Mouse (Mus musculus) midbrain, embryonic 11.5 days (tissue): ENCODE results near the gene Mroh2a. TPM values are rescaled to one million over a fixed set of nuclear protein-coding genes. Genes with fewer than 3 reads are reported as not detected.

ENCODE experiments used
- ATAC-seq: fragments of 200-750 bp; cut with Nextera tagmentation; 2 replicates; pipeline ENCODE4 v1.8.0; 2017; ENCODE audit warnings: moderate TSS enrichment, moderate library complexity; ENCODE audit not compliant: low FRiP score
- DNase-seq: peaks from one replicate; pipeline ENCODE4 v3.0.0; 2015; ENCODE audit warnings: low spot score; ENCODE audit errors: missing footprints
- H3K27ac ChIP-seq: fragments of 300-500 bp; sonication (generic); 2 replicates; pipeline ENCODE4 v1.5.1; 2014; ENCODE audit warnings: low read depth, low read length
- H3K27me3 ChIP-seq: fragments of 300-500 bp; sonication (generic); 2 replicates; pipeline ENCODE4 v1.6.1; 2014; ENCODE audit warnings: mild to moderate bottlenecking, low read length, moderate library complexity, mixed read lengths; ENCODE audit not compliant: control insufficient read depth, insufficient read depth
- H3K36me3 ChIP-seq: fragments of 300-500 bp; sonication (generic); 2 replicates; pipeline ENCODE4 v1.6.1; 2014; ENCODE audit warnings: mild to moderate bottlenecking, low read length, moderate library complexity, mixed read lengths; ENCODE audit not compliant: control insufficient read depth, insufficient read depth
- H3K4me1 ChIP-seq: fragments of 300-500 bp; sonication (generic); 2 replicates; pipeline ENCODE4 v1.6.1; 2014; ENCODE audit warnings: low read length; ENCODE audit not compliant: control insufficient read depth, insufficient read depth
- H3K4me2 ChIP-seq: fragments of 300-500 bp; sonication (generic); 2 replicates; pipeline ENCODE4 v1.6.1; 2014; ENCODE audit warnings: mild to moderate bottlenecking, moderate library complexity
- H3K4me3 ChIP-seq: fragments of 300-500 bp; sonication (generic); 2 replicates; pipeline ENCODE4 v1.5.1; 2014; ENCODE audit warnings: low read depth, low read length
- H3K9ac ChIP-seq: fragments of 300-500 bp; sonication (generic); 2 replicates; pipeline ENCODE4 v1.6.1; 2014; ENCODE audit warnings: low read length
- H3K9me3 ChIP-seq: fragments of 300-500 bp; sonication (generic); 2 replicates; pipeline ENCODE4 v1.6.1; 2016; ENCODE audit warnings: low read length; ENCODE audit not compliant: control insufficient read depth
- WGBS: fragments of 180-500 bp; shearing (Covaris S2); extraction: QIAGEN DNeasy Blood & Tissue Kit; methylation state at CpG from one replicate; pipeline ENCODE4 v1.1.7; 2014; 5-methylcytosine and 5-hydroxymethylcytosine counted together
- polyA plus RNA-seq: library from polyadenylated mRNA; unstranded; fragments of >200 nt; fragmentation: Nextera tagmentation; extraction: Ambion mirVana; gene quantifications from 2 replicates; pipeline ENCODE4 v1.2.1, GENCODE M21; 2014

Gene Mroh2a
- polyA plus RNA-seq, 1 experiment from 2014 or later: 1.7 TPM

GRCm38 (mm10) chr1:88238771-88239170 lies 12.0 kb downstream of the Mroh2a start:
- Histone ChIP-seq H3K9ac (no peak overlapping the region), H3K4me2 (no peak overlapping the region), H3K4me1 (no peaks in the 10 kb centered on the region), H3K4me3 (no peak overlapping the region), H3K27me3 (no peaks in the 10 kb centered on the region), H3K36me3 (0 out of 2 replicates have a peak, but pooled peaks cover 2% of the 10 kb centered on the region), H3K27ac (no peak overlapping the region), H3K9me3 (peaks cover 91% of the 10 kb centered on the region)
- 78% methylated on average over 6 of the region's 6 CpGs for WGBS
- ATAC-seq: no peak
- DNase-seq: no peak

- Histone ChIP-seq H3K27ac (no peak overlapping the region), H3K4me2 (no peak overlapping the region), H3K9ac (no peak overlapping the region), H3K36me3 (0 out of 2 replicates have a peak, but pooled peaks cover 2% of the 10 kb centered on the region), H3K27me3 (no peaks in the 10 kb centered on the region), H3K9me3 (peaks cover 91% of the 10 kb centered on the region), H3K4me3 (no peak overlapping the region), H3K4me1 (no peaks in the 10 kb centered on the region)
- ATAC-seq (no peak), DNase-seq (no peak)
- WGBS: 75% methylated on average over 5 of the region's 5 CpGs
Measured at GRCm38 (mm10) chr1:88240072-88240471, 13.3 kb downstream of the Mroh2a start.

- DNase-seq (no peak), ATAC-seq (0 out of 2 replicates have a peak, but pooled peaks have one; percentile 1)
- Histone ChIP-seq H3K9ac (no peak overlapping the region), H3K4me2 (no peak overlapping the region), H3K36me3 (0 out of 2 replicates have a peak, but pooled peaks cover 2% of the 10 kb centered on the region), H3K27ac (no peak overlapping the region), H3K4me3 (no peak overlapping the region), H3K4me1 (no peaks in the 10 kb centered on the region), H3K9me3 (peaks cover 91% of the 10 kb centered on the region), H3K27me3 (no peaks in the 10 kb centered on the region)
- 73% methylated on average over 4 of the region's 4 CpGs for WGBS
Measured at GRCm38 (mm10) chr1:88240579-88240978, 13.8 kb downstream of the Mroh2a start.

- WGBS: 71% methylated on average over 5 of the region's 5 CpGs
- no peaks in the 10 kb centered on the region for H3K4me1 ChIP-seq
- no peak overlapping the region for H3K4me2 ChIP-seq
- no peak overlapping the region for H3K9ac ChIP-seq
- H3K27me3 ChIP-seq: no peaks in the 10 kb centered on the region
- H3K36me3 ChIP-seq: 0 out of 2 replicates have a peak, but pooled peaks cover 2% of the 10 kb centered on the region
- H3K9me3 ChIP-seq: peaks cover 94% of the 10 kb centered on the region
- no peak overlapping the region for H3K4me3 ChIP-seq
- ATAC-seq (no peak), DNase-seq (no peak)
- H3K27ac ChIP-seq: no peak overlapping the region
Measured at GRCm38 (mm10) chr1:88243861-88244260, 17.1 kb downstream of the Mroh2a start.

DNA sequence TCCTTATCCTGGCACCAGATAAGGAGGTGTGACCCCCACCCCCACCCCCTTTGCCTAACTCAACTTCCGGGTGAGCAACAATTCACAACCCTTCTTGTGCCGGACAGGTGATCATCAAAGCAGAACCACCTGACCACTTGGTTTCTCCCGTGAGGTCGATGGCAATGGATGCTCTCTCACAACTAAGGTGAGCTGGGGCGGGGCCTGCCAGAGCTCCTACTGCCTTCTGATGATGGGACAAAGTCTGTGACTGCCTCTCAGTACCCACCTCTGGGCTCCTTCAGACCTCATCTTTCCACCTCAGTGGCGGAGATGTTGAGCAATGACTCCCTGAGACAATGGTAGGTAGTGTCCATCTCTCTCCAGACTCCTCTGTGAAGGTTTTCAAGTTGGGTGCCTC lies 19.1 kb downstream of the Mroh2a start:
- DNase-seq (no peak), ATAC-seq (no peak)
- Histone ChIP-seq H3K9ac (no peak overlapping the region), H3K9me3 (peaks cover 94% of the 10 kb centered on the region), H3K27ac (no peak overlapping the region), H3K27me3 (no peaks in the 10 kb centered on the region), H3K4me1 (no peaks in the 10 kb centered on the region), H3K36me3 (no peaks in the 10 kb centered on the region), H3K4me2 (no peak overlapping the region), H3K4me3 (no peak overlapping the region)
- 77% methylated on average over 6 of the region's 6 CpGs for WGBS

GRCm38 (mm10) chr1:88246386-88246785 lies 19.6 kb downstream of the Mroh2a start:
- WGBS: 50% methylated on average over 6 of the region's 6 CpGs

GRCm38 (mm10) chr1:88247660-88248059 lies 20.9 kb downstream of the Mroh2a start:
- H3K4me3 ChIP-seq: no peak overlapping the region

More at GRCm38 (mm10) chr1:88246386-88246785, 19.6 kb downstream of the Mroh2a start:
- ATAC-seq (no peak), DNase-seq (no peak)
- no peak overlapping the region for H3K9ac ChIP-seq
- no peak overlapping the region for H3K4me2 ChIP-seq
- no peaks in the 10 kb centered on the region for H3K4me1 ChIP-seq
- H3K27ac ChIP-seq: no peak overlapping the region
- H3K36me3 ChIP-seq: no peaks in the 10 kb centered on the region
- no peak overlapping the region for H3K4me3 ChIP-seq
- H3K9me3 ChIP-seq: peaks cover 94% of the 10 kb centered on the region
- no peaks in the 10 kb centered on the region for H3K27me3 ChIP-seq

GRCm38 (mm10) chr1:88248658-88249057 lies 21.9 kb downstream of the Mroh2a start:
- H3K4me1 ChIP-seq: no peaks in the 10 kb centered on the region
- DNase-seq (no peak), ATAC-seq (peak; percentile 6; the same call in 1 of the 2 replicates)
- 72% methylated on average over 4 of the region's 4 CpGs for WGBS
- H3K4me3 ChIP-seq: no peak overlapping the region
- peaks cover 96% of the 10 kb centered on the region for H3K9me3 ChIP-seq
- no peak overlapping the region for H3K27ac ChIP-seq
- H3K9ac ChIP-seq: no peak overlapping the region
- H3K27me3 ChIP-seq: no peaks in the 10 kb centered on the region
- H3K36me3 ChIP-seq: no peaks in the 10 kb centered on the region
- no peak overlapping the region for H3K4me2 ChIP-seq

More at GRCm38 (mm10) chr1:88247660-88248059, 20.9 kb downstream of the Mroh2a start:
- no peak for DNase-seq
- Histone ChIP-seq H3K4me2 (no peak overlapping the region), H3K27ac (no peak overlapping the region), H3K9ac (no peak overlapping the region), H3K4me1 (no peaks in the 10 kb centered on the region), H3K9me3 (peaks cover 95% of the 10 kb centered on the region), H3K36me3 (no peaks in the 10 kb centered on the region), H3K27me3 (no peaks in the 10 kb centered on the region)
- 53% methylated on average over 2 of the region's 2 CpGs for WGBS
- ATAC-seq: no peak

DNA sequence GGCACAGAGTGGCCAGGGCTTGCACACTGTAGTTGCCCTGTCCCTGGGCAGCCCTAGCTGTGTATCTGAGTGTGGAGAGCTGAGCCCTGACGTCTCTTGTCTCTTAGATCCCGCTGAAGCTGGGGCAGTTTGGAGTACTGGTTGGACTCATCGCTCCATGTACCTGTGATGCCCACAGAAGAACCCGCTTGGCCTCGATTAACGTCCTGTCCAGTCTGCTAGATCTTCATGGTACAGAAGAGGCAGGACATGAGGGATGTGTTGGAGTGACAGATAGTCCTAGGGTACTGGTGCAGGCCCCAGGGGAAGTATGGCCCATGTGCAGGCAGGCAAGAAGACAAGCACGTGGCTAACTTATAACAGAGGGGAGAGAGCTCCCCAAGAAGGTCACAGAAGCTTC lies 22.8 kb downstream of the Mroh2a start:
- H3K4me2 ChIP-seq: no peak overlapping the region
- H3K27me3 ChIP-seq: no peaks in the 10 kb centered on the region
- H3K27ac ChIP-seq: no peak overlapping the region
- no peaks in the 10 kb centered on the region for H3K4me1 ChIP-seq
- no peak for DNase-seq
- H3K4me3 ChIP-seq: no peak overlapping the region
- H3K9me3 ChIP-seq: peaks cover 96% of the 10 kb centered on the region
- no peak for ATAC-seq
- no peaks in the 10 kb centered on the region for H3K36me3 ChIP-seq
- WGBS: 78% methylated on average over 7 of the region's 7 CpGs
- no peak overlapping the region for H3K9ac ChIP-seq
